Mouse (Mus musculus) ES-CJ7 (cell line): ENCODE measurements at regions not wholly inside any gene's neighbourhood (a gene's known extent, or its start where the extent isn't known, plus 50 kb on each side); places are given as distances from the start of the nearest gene placed in this dataset.

Source experiments
- DNase-seq: peaks from one replicate; pipeline ENCODE4 v3.0.0; 2011; ENCODE audit warnings: low read depth, low spot score

DNA sequence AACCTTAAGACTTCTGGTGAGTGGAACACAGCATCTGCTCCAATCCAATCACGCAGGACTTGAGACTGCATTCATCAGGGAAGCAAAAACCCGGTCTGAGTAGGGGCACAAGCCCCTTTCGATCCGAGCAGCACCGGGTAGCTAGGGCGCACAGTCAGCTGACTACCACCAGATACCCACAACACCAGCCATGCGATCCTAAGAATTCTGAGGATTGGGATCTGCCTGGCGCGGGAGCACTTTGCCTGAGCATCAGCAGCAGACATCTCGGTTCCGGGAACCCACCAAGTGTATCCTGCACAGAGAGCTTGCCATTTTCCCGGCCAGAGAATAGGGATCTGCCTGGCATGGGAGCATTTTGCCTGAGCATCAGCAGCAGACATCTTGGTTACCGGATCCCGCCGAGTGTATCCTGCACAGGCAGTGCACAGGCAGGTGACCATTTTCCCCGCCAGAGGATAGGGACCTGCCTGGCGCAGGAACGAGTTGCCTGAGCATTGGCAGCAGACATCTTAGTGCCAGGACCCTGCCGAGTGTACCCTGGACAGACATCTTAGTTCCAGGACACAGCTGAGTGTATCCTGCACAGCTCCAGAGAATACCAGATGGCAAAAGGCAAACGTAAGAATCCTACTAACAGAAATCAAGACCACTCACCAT, 58.8 kb downstream of the Tpm3-rs7 start:
- DNase-seq: peak; percentile 56
